Mouse (Mus musculus) midbrain, embryonic 12.5 days (tissue): ENCODE measurements around the gene Trem1. TPM values are rescaled to one million over a fixed set of nuclear protein-coding genes. Genes with fewer than 3 reads are reported as not detected.

Experiments
- polyA plus RNA-seq: library from polyadenylated mRNA; unstranded; fragments of >200 nt; fragmentation: Nextera tagmentation; extraction: Ambion mirVana; gene quantifications from 2 replicates; pipeline ENCODE4 v1.2.1, GENCODE M21; 2016

Trem1 gene
- polyA plus RNA-seq, 1 experiment from 2014 or later = 0.11 TPM

Other genes with a start within 250 kb of the Trem1 start
- gene 1700122O11Rik, start 194.5 kb upstream of the Trem1 start, polyA plus RNA-seq = not detected in 2 replicates
- gene 1700067P10Rik, start 143.4 kb upstream of the Trem1 start, polyA plus RNA-seq = not detected in 2 replicates
- 0.09 TPM in 1 of 2 replicates, not detected in the other for gene 9830107B12Rik, start 86.5 kb upstream of the Trem1 start, polyA plus RNA-seq
- gene A530064D06Rik, start 65.5 kb upstream of the Trem1 start, polyA plus RNA-seq = not detected in 2 replicates
- gene Trem3, start 15.0 kb downstream of the Trem1 start, polyA plus RNA-seq = not detected in 2 replicates
- gene Treml4, start 31.5 kb downstream of the Trem1 start, polyA plus RNA-seq = 0.10 TPM in 1 of 2 replicates, not detected in the other
- gene Treml2, start 66.7 kb downstream of the Trem1 start, polyA plus RNA-seq = 0.17 and 0.26 TPM in 2 replicates
- 0.17 and 0.22 TPM in 2 replicates for gene B430306N03Rik, start 83.4 kb downstream of the Trem1 start, polyA plus RNA-seq
- gene Trem2, start 113.6 kb downstream of the Trem1 start, polyA plus RNA-seq = 2.2 and 4.1 TPM in 2 replicates
- 1.6 and 2.1 TPM in 2 replicates for gene Treml1, start 127.1 kb downstream of the Trem1 start, polyA plus RNA-seq
- 15.4 and 17.2 TPM in 2 replicates for gene Nfya, start 177.1 kb downstream of the Trem1 start, polyA plus RNA-seq
- 79.4 and 81.8 TPM in 2 replicates for gene Oard1, start 177.2 kb downstream of the Trem1 start, polyA plus RNA-seq
- gene Apobec2, start 200.2 kb downstream of the Trem1 start, polyA plus RNA-seq = 0.59 and 0.85 TPM in 2 replicates
- gene Tspo2, start 218.8 kb downstream of the Trem1 start, polyA plus RNA-seq = 1.8 TPM in 2 replicates
- gene Unc5cl, start 222.1 kb downstream of the Trem1 start, polyA plus RNA-seq = 0.08 and 0.22 TPM in 2 replicates